Mouse (Mus musculus) intestine, postnatal 0 days (tissue): ENCODE data around the gene Pgp. TPM values are rescaled to one million over a fixed set of nuclear protein-coding genes. Genes with fewer than 3 reads are reported as not detected.

Source experiments
- ATAC-seq: fragments of 200-750 bp; cut with Nextera tagmentation; 2 replicates; pipeline ENCODE4 v1.8.0; 2017; ENCODE audit warnings: mild to moderate bottlenecking, moderate TSS enrichment, moderate library complexity
- H3K27ac ChIP-seq: fragments of 300-500 bp; sonication (generic); 2 replicates; pipeline ENCODE4 v1.5.1; 2014; ENCODE audit warnings: mild to moderate bottlenecking, low read depth, low read length, moderate library complexity
- H3K27me3 ChIP-seq: fragments of 300-500 bp; sonication (generic); replicated peaks from 2 replicates; pipeline ENCODE4 v1.6.1; 2014; ENCODE audit warnings: low read length, mixed read lengths; ENCODE audit not compliant: control insufficient read depth, insufficient read depth
- H3K36me3 ChIP-seq: fragments of 300-500 bp; sonication (generic); 2 replicates; pipeline ENCODE4 v1.6.1; 2014; ENCODE audit warnings: mild to moderate bottlenecking, moderate library complexity; ENCODE audit not compliant: control insufficient read depth, insufficient read depth
- H3K4me1 ChIP-seq: fragments of 300-500 bp; sonication (generic); replicated peaks from 2 replicates; pipeline ENCODE4 v1.6.1; 2014; ENCODE audit warnings: antibody characterized with exemption, low read length, mixed read lengths; ENCODE audit not compliant: control insufficient read depth, insufficient read depth
- H3K4me2 ChIP-seq: fragments of 300-500 bp; sonication (generic); replicated peaks from 2 replicates; pipeline ENCODE4 v1.6.1; 2014; ENCODE audit warnings: low read depth, mild to moderate bottlenecking, moderate library complexity
- H3K4me3 ChIP-seq: fragments of 300-500 bp; sonication (generic); 2 replicates; pipeline ENCODE4 v1.5.1; 2014; ENCODE audit warnings: low read depth, low read length
- H3K9ac ChIP-seq: fragments of 300-500 bp; sonication (generic); 2 replicates; pipeline ENCODE4 v1.6.1; 2014; ENCODE audit warnings: mild to moderate bottlenecking, low read depth, low read length
- H3K9me3 ChIP-seq: fragments of 300-500 bp; sonication (generic); 2 replicates; pipeline ENCODE4 v1.6.1; 2016; ENCODE audit warnings: mixed run types; ENCODE audit not compliant: control insufficient read depth
- CTCF ChIP-seq: sonication (generic); IDR thresholded peaks from 2 replicates; pipeline ENCODE4 v1.5.1; 2016; ENCODE audit warnings: low read depth, mild to moderate bottlenecking, control low read depth, antibody characterized with exemption, moderate library complexity
- WGBS: fragments of 180-500 bp; shearing (Covaris S2); extraction: QIAGEN DNeasy Blood & Tissue Kit; methylation state at CpG from one replicate; pipeline ENCODE4 v1.1.7; 2014; 5-methylcytosine and 5-hydroxymethylcytosine counted together
- polyA plus RNA-seq: library from polyadenylated mRNA; unstranded; fragments of >200 nt; fragmentation: Nextera tagmentation; extraction: Ambion mirVana; gene quantifications from 2 replicates; pipeline ENCODE4 v1.2.1, GENCODE M21; 2015

Gene Pgp
- polyA plus RNA-seq, 1 experiment from 2014 or later = 64.5 TPM

DNA sequence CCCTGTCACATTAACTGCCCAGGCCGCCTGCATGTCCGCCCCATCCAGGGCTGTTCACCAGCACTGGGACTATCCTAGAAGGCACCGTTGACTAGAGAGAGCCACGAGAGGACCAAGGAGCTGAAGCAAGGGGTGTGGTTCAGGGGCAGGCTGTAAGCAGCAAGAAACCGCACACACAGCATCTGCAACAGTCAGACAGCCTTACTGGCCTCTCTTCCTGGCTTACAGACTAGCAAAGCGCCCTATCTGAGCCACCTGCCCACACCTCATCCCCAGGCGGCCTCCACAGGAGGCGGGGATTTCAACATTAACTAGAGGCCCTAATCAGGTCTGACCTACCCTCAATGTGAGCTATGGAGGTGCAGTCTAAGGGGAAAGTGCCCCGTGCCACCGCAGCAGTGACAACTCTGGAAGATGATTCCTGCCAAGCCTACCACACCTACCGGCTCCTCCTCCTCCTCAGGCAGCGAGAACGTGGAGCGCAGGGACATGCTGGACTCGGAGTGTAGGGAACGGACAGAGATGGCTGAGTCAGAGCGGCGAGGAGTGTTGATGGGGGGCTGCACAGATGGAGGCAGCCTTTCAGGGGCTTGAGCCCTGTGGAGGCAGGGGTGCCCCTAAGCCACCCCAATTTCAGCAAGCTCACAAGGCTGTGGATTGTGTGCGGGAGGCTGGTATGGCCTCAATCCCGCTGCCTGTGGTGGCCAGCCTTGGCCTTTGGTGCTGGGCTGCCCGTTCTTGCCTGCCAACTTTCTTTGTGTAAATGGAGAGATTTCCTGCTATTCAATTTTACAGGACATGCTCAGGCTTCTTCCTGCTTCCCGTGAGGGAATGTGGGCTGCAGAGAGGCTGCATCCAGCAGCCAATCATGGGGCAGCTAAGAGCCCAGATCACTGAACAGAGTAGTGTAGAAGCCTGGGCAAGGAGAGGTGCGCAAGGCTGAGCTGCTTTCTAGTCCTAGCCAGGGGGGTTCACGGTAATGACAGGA, 44.4 kb downstream of the Pgp start:
- Histone ChIP-seq H3K27me3 (no peaks in the 10 kb centered on the region), H3K36me3 (peaks cover 83% of the 10 kb centered on the region), H3K9me3 (no peaks in the 10 kb centered on the region), H3K4me2 (peak overlapping the region; percentile 27), H3K4me3 (no peak overlapping the region), H3K9ac (no peak overlapping the region), H3K27ac (peak overlapping the region; percentile 21), H3K4me1 (no peaks in the 10 kb centered on the region)
- 73% methylated on average over 24 of the region's 24 CpGs for WGBS
- TF ChIP-seq CTCF = no peak
- peak; percentile 14; the same call in 1 of the 2 replicates for ATAC-seq

DNA sequence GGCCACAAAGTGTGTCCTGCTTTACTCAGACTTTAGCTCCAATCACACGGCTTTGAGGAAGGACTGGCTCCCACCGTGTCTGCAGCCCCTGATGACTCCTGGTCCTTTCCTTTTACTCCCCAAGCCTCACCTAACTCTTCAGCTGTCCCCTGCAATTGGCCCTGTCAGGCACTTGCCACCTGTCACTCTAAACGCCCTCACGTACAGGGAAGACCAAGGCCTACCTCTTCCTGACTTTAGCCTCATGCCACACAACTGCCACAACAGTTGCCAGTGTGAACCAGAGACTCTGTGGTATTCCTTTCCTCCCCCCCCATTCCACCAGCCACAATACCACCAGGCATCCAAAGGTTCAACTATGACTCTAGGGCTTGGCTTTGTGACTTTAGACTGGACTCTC, 50.3 kb downstream of the Pgp start:
- Histone ChIP-seq H3K27ac (no peak overlapping the region), H3K4me3 (no peak overlapping the region), H3K9me3 (no peaks in the 10 kb centered on the region), H3K4me2 (no peak overlapping the region), H3K4me1 (peaks cover 3% of the 10 kb centered on the region; the same call in 1 of the 2 replicates), H3K27me3 (no peaks in the 10 kb centered on the region), H3K9ac (no peak overlapping the region), H3K36me3 (peaks cover 41% of the 10 kb centered on the region)
- 86% methylated on average over 4 of the region's 4 CpGs for WGBS
- TF ChIP-seq CTCF = no peak
- ATAC-seq = no peak

Other genes starting within 250 kb of the Pgp start
- gene Tedc2, start 249.5 kb upstream of the Pgp start, polyA plus RNA-seq = 6.8 and 7.3 TPM in 2 replicates
- gene Ccnf, start 218.9 kb upstream of the Pgp start, polyA plus RNA-seq = 7.8 and 8.6 TPM in 2 replicates
- gene Abca17, start 119.3 kb upstream of the Pgp start, polyA plus RNA-seq = not detected in 2 replicates
- 11.3 and 12.7 TPM in 2 replicates for gene Abca3, start 118.4 kb upstream of the Pgp start, polyA plus RNA-seq
- 111 and 114 TPM in 2 replicates for gene Rnps1, start 55.8 kb upstream of the Pgp start, polyA plus RNA-seq
- 96.4 and 106 TPM in 2 replicates for gene Eci1, start 43.8 kb upstream of the Pgp start, polyA plus RNA-seq
- 0.73 and 0.80 TPM in 2 replicates for gene Dnase1l2, start 27.3 kb upstream of the Pgp start, polyA plus RNA-seq
- gene E4f1, start 79 bp upstream of the Pgp start, polyA plus RNA-seq = 5.0 and 5.2 TPM in 2 replicates
- not detected in 2 replicates for gene Bricd5, start 3.5 kb downstream of the Pgp start, polyA plus RNA-seq
- gene Mlst8, start 8.7 kb downstream of the Pgp start, polyA plus RNA-seq = 11.9 and 12.9 TPM in 2 replicates
- gene Caskin1, start 18.2 kb downstream of the Pgp start, polyA plus RNA-seq = 0.69 and 0.78 TPM in 2 replicates
- 39.7 and 41.2 TPM in 2 replicates for gene Traf7, start 57.5 kb downstream of the Pgp start, polyA plus RNA-seq
- gene Rab26, start 63.8 kb downstream of the Pgp start, polyA plus RNA-seq = 0.31 and 0.63 TPM in 2 replicates
- 5.4 and 8.3 TPM in 2 replicates for gene Pkd1, start 79.4 kb downstream of the Pgp start, polyA plus RNA-seq
- 24.7 and 25.8 TPM in 2 replicates for gene Tsc2, start 162.2 kb downstream of the Pgp start, polyA plus RNA-seq
- gene Nthl1, start 162.3 kb downstream of the Pgp start, polyA plus RNA-seq = 5.0 and 5.5 TPM in 2 replicates
- gene Slc9a3r2, start 179.9 kb downstream of the Pgp start, polyA plus RNA-seq = 26.5 and 30.1 TPM in 2 replicates
- gene Npw, start 188.1 kb downstream of the Pgp start, polyA plus RNA-seq = 0.20 TPM in 1 of 2 replicates, not detected in the other
- 13.4 and 13.5 TPM in 2 replicates for gene Zfp598, start 199.3 kb downstream of the Pgp start, polyA plus RNA-seq
- gene Syngr3, start 219.6 kb downstream of the Pgp start, polyA plus RNA-seq = 6.0 and 6.2 TPM in 2 replicates
- 42.0 and 42.2 TPM in 2 replicates for gene Gfer, start 225.8 kb downstream of the Pgp start, polyA plus RNA-seq
- 32.4 and 38.0 TPM in 2 replicates for gene Noxo1, start 225.8 kb downstream of the Pgp start, polyA plus RNA-seq
- gene Tbl3, start 237.3 kb downstream of the Pgp start, polyA plus RNA-seq = 23.8 and 25.2 TPM in 2 replicates
- not detected in 2 replicates for gene Rnf151, start 247.7 kb downstream of the Pgp start, polyA plus RNA-seq
- 757 and 776 TPM in 2 replicates for gene Rps2, start 247.7 kb downstream of the Pgp start, polyA plus RNA-seq